Mouse (Mus musculus): ENCODE results near the gene Zswim4.
A peak's percentile ranks its signal among the peaks of the same experiment; 100 is the strongest.

Zswim4 gene

GRCm38 (mm10) chr8:84180530-84181190, 56.2 kb downstream of the Zswim4 start:
- peak; percentile 12 for DNase-seq (ENCODE audit: low spot score)

- no peak for DNase-seq (ENCODE audit: low spot score)
Measured at GRCm38 (mm10) chr8:84179946-84180345, 56.9 kb downstream of the Zswim4 start.

- DNase-seq (ENCODE audit: low spot score): no peak
Measured at GRCm38 (mm10) chr8:84178592-84178991, 58.3 kb downstream of the Zswim4 start.

GRCm38 (mm10) chr8:84177405-84177804, 59.5 kb downstream of the Zswim4 start:
- DNase-seq (ENCODE audit: low spot score): no peak

- no peak for DNase-seq (ENCODE audit: low spot score)
Measured at GRCm38 (mm10) chr8:84176560-84176959, 60.3 kb downstream of the Zswim4 start.

- no peak for DNase-seq (ENCODE audit: low spot score)
Measured at GRCm38 (mm10) chr8:84173861-84174260, 63.0 kb downstream of the Zswim4 start.

- DNase-seq (ENCODE audit: low spot score): no peak
Measured at GRCm38 (mm10) chr8:84170096-84170495, 66.8 kb downstream of the Zswim4 start.

- no peak for DNase-seq (ENCODE audit: low spot score)
Measured at GRCm38 (mm10) chr8:84167696-84168095, 69.2 kb downstream of the Zswim4 start.

All from urinary bladder, postnatal 25 days (tissue).